Mouse (Mus musculus): ENCODE measurements around the gene U2af1l4. TPM values are rescaled to one million over a fixed set of nuclear protein-coding genes. Genes with fewer than 3 reads are reported as not detected.

U2af1l4 gene
- 94.1 TPM in 2 replicates for polyA plus RNA-seq (2016; fragmentation: Nextera tagmentation; extraction: Ambion mirVana)

GRCm38 (mm10) chr7:30563117-30563905 is at the start of gene U2af1l4, which contains the start of the genes Gm49396 and Psenen:
Gene U2af1l4, plus strand, starts transcription at chr7:30563301.
Gene Gm49396, plus strand, starts transcription at chr7:30563344.
Gene Psenen, minus strand, starts transcription at chr7:30563627.
- no peaks in the 10 kb centered on the region for H3K27me3 ChIP-seq
- peak within 1 kb of the TSS; percentile 61 for H3K4me3 ChIP-seq
- H3K27ac ChIP-seq: peak within 1 kb of the TSS; percentile 94
- no peaks in the 10 kb centered on the region for H3K9me3 ChIP-seq
- peaks cover 30% of the 10 kb centered on the region for H3K36me3 ChIP-seq
- WGBS: under 1% methylated on average over 45 of the region's 45 CpGs
- peak; percentile 86 for ATAC-seq (ENCODE audit: insufficient number of reproducible peaks, insufficient read depth, low FRiP score, low TSS enrichment)
- peak within 1 kb of the TSS; percentile 77 for H3K4me2 ChIP-seq (replicated peaks)
- peaks cover 17% of the 10 kb centered on the region for H3K4me1 ChIP-seq
- peak within 1 kb of the TSS; percentile 71 for H3K9ac ChIP-seq

GRCm38 (mm10) chr7:30515003-30515760 is 47.9 kb upstream of the U2af1l4 start:
- ATAC-seq (ENCODE audit: insufficient number of reproducible peaks, insufficient read depth, low FRiP score, low TSS enrichment): no peak

GRCm38 (mm10) chr7:30518325-30518724 is 44.8 kb upstream of the U2af1l4 start:
- Histone ChIP-seq H3K9ac (no peak overlapping the region), H3K27ac (no peak overlapping the region), H3K4me2 (replicated peaks) (no peak overlapping the region), H3K4me1 (no peaks in the 10 kb centered on the region), H3K27me3 (no peaks in the 10 kb centered on the region; the same call in 1 of the 2 replicates), H3K4me3 (no peak overlapping the region), H3K9me3 (no peaks in the 10 kb centered on the region), H3K36me3 (peaks cover 10% of the 10 kb centered on the region)
- no peak for ATAC-seq (ENCODE audit: insufficient number of reproducible peaks, insufficient read depth, low FRiP score, low TSS enrichment)
- WGBS: 29% methylated on average over 8 of the region's 8 CpGs

More at GRCm38 (mm10) chr7:30515003-30515760, 47.9 kb upstream of the U2af1l4 start:
- 56% methylated on average over 24 of the region's 24 CpGs for WGBS
- H3K27ac ChIP-seq: no peak overlapping the region
- no peaks in the 10 kb centered on the region for H3K36me3 ChIP-seq
- no peak overlapping the region for H3K9ac ChIP-seq
- H3K27me3 ChIP-seq: no peaks in the 10 kb centered on the region; the same call in 1 of the 2 replicates
- no peaks in the 10 kb centered on the region for H3K9me3 ChIP-seq
- no peak overlapping the region for H3K4me2 ChIP-seq (replicated peaks)
- H3K4me3 ChIP-seq: no peak overlapping the region
- no peaks in the 10 kb centered on the region for H3K4me1 ChIP-seq

GRCm38 (mm10) chr7:30520396-30520795 is 42.7 kb upstream of the U2af1l4 start:
- Histone ChIP-seq H3K27ac (no peak overlapping the region), H3K9ac (no peak overlapping the region), H3K36me3 (peaks cover 29% of the 10 kb centered on the region), H3K4me3 (no peak overlapping the region), H3K4me2 (replicated peaks) (no peak overlapping the region), H3K4me1 (no peaks in the 10 kb centered on the region), H3K27me3 (no peaks in the 10 kb centered on the region), H3K9me3 (no peaks in the 10 kb centered on the region)
- 75% methylated on average over 4 of the region's 4 CpGs for WGBS
- no peak for ATAC-seq (ENCODE audit: insufficient number of reproducible peaks, insufficient read depth, low FRiP score, low TSS enrichment)

- no peak for ATAC-seq (ENCODE audit: insufficient number of reproducible peaks, insufficient read depth, low FRiP score, low TSS enrichment)
- Histone ChIP-seq H3K4me2 (replicated peaks) (no peak overlapping the region), H3K9ac (no peak overlapping the region; the same call in 1 of the 2 replicates), H3K9me3 (no peaks in the 10 kb centered on the region), H3K4me1 (peaks cover 2% of the 10 kb centered on the region), H3K27me3 (no peaks in the 10 kb centered on the region), H3K36me3 (peaks cover 30% of the 10 kb centered on the region), H3K4me3 (no peak overlapping the region), H3K27ac (no peak overlapping the region)
- WGBS: 78% methylated on average over 5 of the region's 5 CpGs
Measured at GRCm38 (mm10) chr7:30520856-30521255, 42.2 kb upstream of the U2af1l4 start.

- Histone ChIP-seq H3K36me3 (peaks cover 50% of the 10 kb centered on the region), H3K9me3 (no peaks in the 10 kb centered on the region), H3K4me1 (peaks cover 13% of the 10 kb centered on the region), H3K9ac (no peak overlapping the region), H3K4me2 (replicated peaks) (no peak overlapping the region), H3K27me3 (no peaks in the 10 kb centered on the region), H3K27ac (no peak overlapping the region), H3K4me3 (no peak overlapping the region)
- WGBS: 73% methylated on average over 10 of the region's 10 CpGs
- ATAC-seq (ENCODE audit: insufficient number of reproducible peaks, insufficient read depth, low FRiP score, low TSS enrichment): no peak
Measured at GRCm38 (mm10) chr7:30522871-30523270, 40.2 kb upstream of the U2af1l4 start.

GRCm38 (mm10) chr7:30524487-30524886 is 38.6 kb upstream of the U2af1l4 start:
- Histone ChIP-seq H3K9ac (no peak overlapping the region), H3K4me2 (replicated peaks) (no peak overlapping the region), H3K36me3 (peaks cover 66% of the 10 kb centered on the region), H3K4me3 (no peak overlapping the region), H3K9me3 (no peaks in the 10 kb centered on the region), H3K4me1 (peaks cover 13% of the 10 kb centered on the region), H3K27me3 (no peaks in the 10 kb centered on the region), H3K27ac (no peak overlapping the region)
- ATAC-seq (ENCODE audit: insufficient number of reproducible peaks, insufficient read depth, low FRiP score, low TSS enrichment): no peak
- 84% methylated on average over 6 of the region's 6 CpGs for WGBS

- H3K27me3 ChIP-seq: no peaks in the 10 kb centered on the region
- H3K36me3 ChIP-seq: peaks cover 79% of the 10 kb centered on the region
- 22% methylated on average over 10 of the region's 10 CpGs for WGBS
- H3K4me2 ChIP-seq (replicated peaks): peak overlapping the region; percentile 27
- H3K4me1 ChIP-seq: peaks cover 13% of the 10 kb centered on the region
- ATAC-seq (ENCODE audit: insufficient number of reproducible peaks, insufficient read depth, low FRiP score, low TSS enrichment): no peak
- no peak overlapping the region for H3K4me3 ChIP-seq
- H3K9ac ChIP-seq: no peak overlapping the region; the same call in 1 of the 2 replicates
- H3K27ac ChIP-seq: peak overlapping the region; percentile 61
- H3K9me3 ChIP-seq: no peaks in the 10 kb centered on the region
Measured at GRCm38 (mm10) chr7:30525954-30526353, 37.1 kb upstream of the U2af1l4 start.

GRCm38 (mm10) chr7:30526399-30526798 is 36.7 kb upstream of the U2af1l4 start:
- peak overlapping the region; percentile 24; the same call in 1 of the 2 replicates for H3K9ac ChIP-seq
- peak overlapping the region; percentile 61 for H3K27ac ChIP-seq
- H3K4me2 ChIP-seq (replicated peaks): peak overlapping the region; percentile 27
- no peak overlapping the region for H3K4me3 ChIP-seq
- H3K9me3 ChIP-seq: no peaks in the 10 kb centered on the region
- ATAC-seq (ENCODE audit: insufficient number of reproducible peaks, insufficient read depth, low FRiP score, low TSS enrichment): no peak
- H3K27me3 ChIP-seq: no peaks in the 10 kb centered on the region
- peaks cover 83% of the 10 kb centered on the region for H3K36me3 ChIP-seq
- peaks cover 16% of the 10 kb centered on the region for H3K4me1 ChIP-seq
- WGBS: 15% methylated on average over 17 of the region's 17 CpGs

GRCm38 (mm10) chr7:30526981-30527380 is 36.1 kb upstream of the U2af1l4 start:
- peak overlapping the region; percentile 27; the same call in 1 of the 2 replicates for H3K4me2 ChIP-seq (replicated peaks)
- H3K27me3 ChIP-seq: no peaks in the 10 kb centered on the region; the same call in 1 of the 2 replicates
- peaks cover 89% of the 10 kb centered on the region for H3K36me3 ChIP-seq
- H3K4me3 ChIP-seq: no peak overlapping the region
- H3K9ac ChIP-seq: peak overlapping the region; percentile 24; the same call in 1 of the 2 replicates
- peaks cover 21% of the 10 kb centered on the region for H3K4me1 ChIP-seq
- no peaks in the 10 kb centered on the region for H3K9me3 ChIP-seq
- ATAC-seq (ENCODE audit: insufficient number of reproducible peaks, insufficient read depth, low FRiP score, low TSS enrichment): no peak
- WGBS: 75% methylated on average over 14 of the region's 14 CpGs
- H3K27ac ChIP-seq: peak overlapping the region; percentile 61; the same call in 1 of the 2 replicates

- 80% methylated on average over 9 of the region's 9 CpGs for WGBS
- Histone ChIP-seq H3K4me3 (no peak overlapping the region), H3K9ac (peak overlapping the region; percentile 27), H3K9me3 (no peaks in the 10 kb centered on the region), H3K36me3 (peaks cover 63% of the 10 kb centered on the region), H3K27me3 (no peaks in the 10 kb centered on the region; the same call in 1 of the 2 replicates), H3K4me2 (replicated peaks) (no peak overlapping the region), H3K4me1 (peaks cover 41% of the 10 kb centered on the region), H3K27ac (no peak overlapping the region)
- ATAC-seq (ENCODE audit: insufficient number of reproducible peaks, insufficient read depth, low FRiP score, low TSS enrichment): no peak
Measured at GRCm38 (mm10) chr7:30531291-30531815, 31.7 kb upstream of the U2af1l4 start.

Measured in embryonic facial prominence, embryonic 12.5 days (tissue).